Mouse (Mus musculus) adrenal gland, postnatal 36 days (tissue): ENCODE data around the gene Slc48a1. TPM values are rescaled to one million over a fixed set of nuclear protein-coding genes. Genes with fewer than 3 reads are reported as not detected.

Source experiments
- DNase-seq, 2 experiments: peaks; one replicate each; pipeline ENCODE4 v3.0.0; 2021; ENCODE audit warnings: mixed read lengths in 1 of 2
- total RNA-seq, 2 experiments: library from RNA; stranded (reverse); gene quantifications; 2 replicates each; pipeline ENCODE4 v1.2.3; 2021

The Slc48a1 gene
- total RNA-seq, 2 experiments from 2014 or later: 107 to 130 TPM

GRCm38 (mm10) chr15:97841383-97841782, 63.1 kb downstream of the Slc48a1 start:
- DNase-seq: no peak

DNA sequence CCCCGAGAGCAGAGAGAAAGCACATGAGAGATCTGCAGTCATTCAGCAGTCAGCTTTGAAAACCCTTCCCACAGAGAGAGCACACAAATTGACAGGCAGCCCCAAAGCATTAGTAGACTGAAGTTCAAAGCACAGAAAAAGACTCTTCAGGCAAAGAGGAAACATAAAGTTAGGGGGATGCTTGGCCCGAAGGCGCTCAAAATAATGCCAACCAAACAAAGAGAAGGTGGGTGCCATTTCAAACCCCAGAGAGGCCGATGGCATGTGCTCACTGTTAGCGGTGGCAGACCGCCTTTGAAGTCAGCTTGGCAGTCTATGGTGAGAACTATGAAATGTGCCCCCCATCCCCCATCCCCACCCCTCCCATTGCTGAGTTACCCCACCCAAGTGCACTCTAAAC, 63.7 kb downstream of the Slc48a1 start:
- DNase-seq: no peak

Other genes with a start within 250 kb of the Slc48a1 start
- 10 to 100 TPM; 19.5 to 20.5 TPM for gene Rpap3, start 72.7 kb upstream of the Slc48a1 start, total RNA-seq
- gene Endou, start 47.2 kb upstream of the Slc48a1 start, total RNA-seq: under 1 TPM; 0.66 to 0.70 TPM
- gene Rapgef3, start 10.5 kb upstream of the Slc48a1 start, total RNA-seq: 10 to 100 TPM; 15.0 to 20.8 TPM
- gene Hdac7, start 66.0 kb downstream of the Slc48a1 start, total RNA-seq: 10 to 100 TPM; 63.5 to 67.2 TPM
- gene Vdr, start 132.1 kb downstream of the Slc48a1 start, total RNA-seq: 10 to 100 TPM in 1 of 2 experiments, 1 to 10 TPM in 1; 6.4 to 33.3 TPM
- 10 to 100 TPM; 50.6 to 61.7 TPM for gene Tmem106c, start 185.7 kb downstream of the Slc48a1 start, total RNA-seq
- gene Col2a1, start 226.2 kb downstream of the Slc48a1 start, total RNA-seq: not detected